Mouse (Mus musculus) kidney, adult 2 months (tissue): Measurements from ENCODE around the gene Fam110c. TPM values are rescaled to one million over a fixed set of nuclear protein-coding genes. Genes with fewer than 3 reads are reported as not detected.
A peak's percentile ranks its signal among the peaks of the same experiment; 100 is the strongest.
"Not testable (repeated sequence)": the region's sequence is repeated elsewhere in the genome, so short reads cannot be mapped to it uniquely, and the experiment has no call there.

Experiments used
- DNase-seq: peaks from one replicate; pipeline ENCODE4 v3.0.0; 2021
- H3K27ac ChIP-seq: fragments of 200-500 bp; 2 replicates; pipeline ENCODE4 v1.5.1; 2012; ENCODE audit warnings: low read depth, low read length, control low read depth, inconsistent platforms; ENCODE audit not compliant: insufficient read depth
- H3K27me3 ChIP-seq: fragments of 200-500 bp; replicated peaks from 2 replicates; pipeline ENCODE4 v1.6.1; 2012; ENCODE audit warnings: mild to moderate bottlenecking, moderate library complexity, low read length, inconsistent platforms; ENCODE audit not compliant: control insufficient read depth, insufficient read depth
- H3K36me3 ChIP-seq: fragments of 200-500 bp; 2 replicates; pipeline ENCODE4 v1.6.1; 2012; ENCODE audit warnings: mild to moderate bottlenecking, moderate library complexity, low read length, inconsistent platforms; ENCODE audit not compliant: control insufficient read depth, insufficient read depth
- H3K4me1 ChIP-seq: fragments of 200-500 bp; 2 replicates; pipeline ENCODE4 v1.6.1; 2011; ENCODE audit warnings: low read length; ENCODE audit not compliant: control insufficient read depth, insufficient read depth
- H3K4me3 ChIP-seq: fragments of 200-500 bp; 2 replicates; pipeline ENCODE4 v1.5.1; 2011; ENCODE audit warnings: mild to moderate bottlenecking, low read depth, low read length, control low read depth; ENCODE audit not compliant: insufficient read depth
- CTCF ChIP-seq: fragments of 200-500 bp; conservative IDR thresholded peaks from 2 replicates; pipeline ENCODE4 v1.5.1; 2011; ENCODE audit warnings: low read depth, mild to moderate bottlenecking, control low read depth, low read length, moderate library complexity, mixed read lengths; ENCODE audit not compliant: insufficient read depth, insufficient read length
- POLR2A ChIP-seq: fragments of 200-500 bp; IDR thresholded peaks from one replicate; pipeline ENCODE4 v1.6.1; 2011; ENCODE audit warnings: low read depth, low read length, control low read depth
- WGBS: fragments of 180-500 bp; shearing (Covaris S2); methylation state at CpG from one replicate; pipeline ENCODE4 v1.1.7; 2018; 5-methylcytosine and 5-hydroxymethylcytosine counted together
- polyA plus RNA-seq: library from polyadenylated mRNA; depleted of rRNA; stranded (reverse); fragments of >200 nt; gene quantifications from 2 replicates; pipeline ENCODE4 v1.2.3, GENCODE M21; 2012; rRNA removed

Gene Fam110c
- polyA plus RNA-seq, result 2.7 and 3.4 TPM in 2 replicates

GRCm38 (mm10) chr12:31073412-31074354, at the start of gene Fam110c:
TSS of gene Fam110c (plus strand) at chr12:31073861.
- Histone ChIP-seq H3K36me3 (peaks cover 1% of the 10 kb centered on the region; the same call in 1 of the 2 replicates), H3K4me3 (peak within 1 kb of the TSS; percentile 69), H3K27me3 (no peaks in the 10 kb centered on the region), H3K27ac (peak within 1 kb of the TSS; percentile 82), H3K4me1 (no peaks in the 10 kb centered on the region)
- WGBS, result 3% methylated on average over 50 of the region's 50 CpGs
- peak; percentile 97 for DNase-seq
- TF ChIP-seq CTCF (no peak; the same call in 1 of the 2 replicates), POLR2A (peak; percentile 26)

- no peak overlapping the region for H3K4me3 ChIP-seq
- H3K36me3 ChIP-seq, result no peaks in the 10 kb centered on the region
- H3K27ac ChIP-seq, result no peak overlapping the region
- H3K4me1 ChIP-seq, result no peaks in the 10 kb centered on the region
- peak; percentile 23 for DNase-seq
- H3K27me3 ChIP-seq, result no peaks in the 10 kb centered on the region
- TF ChIP-seq POLR2A (no peak), CTCF (no peak)
- WGBS, result 28% methylated on average over 7 of the region's 7 CpGs
These were observed 47.2 kb upstream of the Fam110c start for GRCm38 (mm10) chr12:31026423-31026822.

- 87% methylated on average over 4 of the region's 4 CpGs for WGBS
- H3K4me1 ChIP-seq, result no peaks in the 10 kb centered on the region
- no peak for DNase-seq
- no peaks in the 10 kb centered on the region for H3K36me3 ChIP-seq
- H3K27ac ChIP-seq, result no peak overlapping the region
- no peaks in the 10 kb centered on the region for H3K27me3 ChIP-seq
- H3K4me3 ChIP-seq, result no peak overlapping the region
- TF ChIP-seq CTCF, result no peak
These were observed 21.6 kb upstream of the Fam110c start for GRCm38 (mm10) chr12:31052066-31052465.

GRCm38 (mm10) chr12:31056291-31056864, 17.3 kb upstream of the Fam110c start:
- Histone ChIP-seq H3K4me3 (no peak overlapping the region), H3K36me3 (no peaks in the 10 kb centered on the region), H3K27ac (no peak overlapping the region), H3K4me1 (no peaks in the 10 kb centered on the region; the same call in 1 of the 2 replicates), H3K27me3 (no peaks in the 10 kb centered on the region)
- TF ChIP-seq CTCF, result no peak
- no peak for TF ChIP-seq POLR2A
- no peak for DNase-seq
- 81% methylated on average over 6 of the region's 6 CpGs for WGBS

- H3K36me3 ChIP-seq, result no peaks in the 10 kb centered on the region
- no peak for TF ChIP-seq POLR2A
- no peak for TF ChIP-seq CTCF
- H3K27me3 ChIP-seq, result no peaks in the 10 kb centered on the region
- WGBS, result 21% methylated on average over 8 of the region's 8 CpGs
- DNase-seq, result peak; percentile 60
- no peak overlapping the region; the same call in 1 of the 2 replicates for H3K27ac ChIP-seq
- H3K4me3 ChIP-seq, result no peak overlapping the region
- H3K4me1 ChIP-seq, result no peaks in the 10 kb centered on the region; the same call in 1 of the 2 replicates
These were observed 14.2 kb upstream of the Fam110c start for GRCm38 (mm10) chr12:31059393-31059853.

GRCm38 (mm10) chr12:31060245-31060644, 13.4 kb upstream of the Fam110c start:
- WGBS, result 37% methylated on average over 8 of the region's 8 CpGs
- no peak for TF ChIP-seq POLR2A
- Histone ChIP-seq H3K4me1 (no peaks in the 10 kb centered on the region; the same call in 1 of the 2 replicates), H3K4me3 (no peak overlapping the region), H3K36me3 (no peaks in the 10 kb centered on the region), H3K27me3 (no peaks in the 10 kb centered on the region), H3K27ac (no peak overlapping the region)
- no peak for DNase-seq

GRCm38 (mm10) chr12:31071222-31071621, 2.4 kb upstream of the Fam110c start:
- no peaks in the 10 kb centered on the region for H3K27me3 ChIP-seq
- no peak overlapping the region for H3K4me3 ChIP-seq
- no peak for DNase-seq
- H3K27ac ChIP-seq, result no peak overlapping the region
- WGBS, result 80% methylated on average over 5 of the region's 5 CpGs
- no peaks in the 10 kb centered on the region for H3K4me1 ChIP-seq
- H3K36me3 ChIP-seq, result no peaks in the 10 kb centered on the region
- no peak for TF ChIP-seq POLR2A
- no peak for TF ChIP-seq CTCF

- Histone ChIP-seq H3K27ac (peak overlapping the region; percentile 82; the same call in 1 of the 2 replicates), H3K4me3 (peak overlapping the region; percentile 69)
- not testable (repeated sequence) for H3K4me1 ChIP-seq, H3K36me3 ChIP-seq, H3K27me3 ChIP-seq, DNase-seq
- 1% methylated on average over 18 of the region's 18 CpGs for WGBS
These were observed 710 bp downstream of the Fam110c start for GRCm38 (mm10) chr12:31074355-31074786.
